Mouse (Mus musculus) adrenal gland, postnatal 36 days (tissue): Measurements from ENCODE around the gene Cd9. TPM values are rescaled to one million over a fixed set of nuclear protein-coding genes. Genes with fewer than 3 reads are reported as not detected.

Experiments used
- total RNA-seq, 2 experiments: library from RNA; stranded (reverse); gene quantifications; 2 replicates each; pipeline ENCODE4 v1.2.3; 2021

Gene Cd9
- total RNA-seq, 2 experiments from 2014 or later, result 115 to 170 TPM

Other genes with a start within 250 kb of the Cd9 start
- not detected for gene Tuba3a, start 208.7 kb downstream of the Cd9 start, total RNA-seq
- gene Ltbr, start 180.9 kb downstream of the Cd9 start, total RNA-seq, result 10 to 100 TPM; 76.7 to 87.4 TPM
- 1 to 10 TPM; 1.1 to 1.5 TPM for gene Scnn1a, start 174.1 kb downstream of the Cd9 start, total RNA-seq
- 100 to 1,000 TPM; 242 to 262 TPM for gene Tnfrsf1a, start 145.4 kb downstream of the Cd9 start, total RNA-seq
- gene Plekhg6, start 114.0 kb downstream of the Cd9 start, total RNA-seq, result under 1 TPM in 1 of 2 experiments, not detected in 1; 0.36 TPM
- 1 to 10 TPM; 7.6 to 7.9 TPM for gene Vwf, start 52.0 kb upstream of the Cd9 start, total RNA-seq
- gene Ano2, start 195.6 kb upstream of the Cd9 start, total RNA-seq, result under 1 TPM in 1 of 2 experiments, not detected in 1; 0.07 TPM